ENCODE assay signal across 8 mouse cellular contexts in genomic region chr6:84588895-84589652, GRCm38 (mm10). TPM values are rescaled to one million over a fixed set of nuclear protein-coding genes. Genes with fewer than 3 reads are reported as not detected.
A peak's percentile ranks its signal among the peaks of the same experiment; 100 is the strongest.
DNase-seq lines count a peak whose midpoint lies in the region; ATAC-seq and TF ChIP-seq lines count a peak whose summit lies in the region.

No protein-coding gene starts in this region.

- ATAC-seq in heart, postnatal 0 days (ENCODE audit: insufficient read depth, low read depth), result no peak
- peak; percentile 26; the same call in 1 of the 2 replicates for ATAC-seq in midbrain, embryonic 11.5 days (ENCODE audit: low FRiP score)

- no peak for TF ChIP-seq CTCF in heart, postnatal 0 days (IDR thresholded peaks at IDR 0.05; ENCODE audit: low read depth)

- peak overlapping the region; percentile 91 for H3K4me2 ChIP-seq in heart, postnatal 0 days (ENCODE audit: low read depth, low read length)
- H3K4me2 ChIP-seq in midbrain, embryonic 11.5 days, result peak overlapping the region; percentile 88

- H3K9ac ChIP-seq in heart, postnatal 0 days (replicated peaks; ENCODE audit: low read depth, low read length), result no peak overlapping the region
- peak overlapping the region; percentile 49; the same call in 1 of the 2 replicates for H3K9ac ChIP-seq in midbrain, embryonic 11.5 days (ENCODE audit: low read length)

- H3K9me3 ChIP-seq in heart, postnatal 0 days (replicated peaks; ENCODE audit: control insufficient read depth, low read length), result no peaks in the 10 kb centered on the region
- H3K9me3 ChIP-seq in midbrain, embryonic 11.5 days (ENCODE audit: control insufficient read depth, low read length), result no peaks in the 10 kb centered on the region

- WGBS in heart, postnatal 0 days, result under 1% methylated on average over 48 of the region's 54 CpGs
- WGBS in midbrain, embryonic 11.5 days, result 2% methylated on average over 53 of the region's 54 CpGs

- H3K4me3 ChIP-seq in heart, postnatal 0 days (ENCODE audit: low read depth, low read length), result peak overlapping the region; percentile 58
- peak overlapping the region; percentile 45 for H3K4me3 ChIP-seq in midbrain, embryonic 11.5 days (ENCODE audit: low read depth, low read length)

- H3K27me3 ChIP-seq in heart, postnatal 0 days (ENCODE audit: control insufficient read depth, insufficient read depth, low read length), result peaks cover 61% of the 10 kb centered on the region
- H3K27me3 ChIP-seq in midbrain, embryonic 11.5 days (ENCODE audit: control insufficient read depth, insufficient read depth, low read length), result peaks cover 67% of the 10 kb centered on the region

- DNase-seq in right cerebral cortex, postnatal 4 days, result peak; percentile 53
- DNase-seq in right cerebral cortex, postnatal 36 days (ENCODE audit: low spot score in 2 of 2), result no peak
- DNase-seq in embryo, embryonic 11 days, result peak; percentile 84
- no peak for DNase-seq in heart, postnatal 0 days (ENCODE audit: low spot score)
- DNase-seq in kidney, postnatal 36 days, result peak; percentile 55 to 72
- DNase-seq in midbrain, embryonic 11.5 days (ENCODE audit: low spot score, missing footprints), result peak; percentile 95
- no peak for DNase-seq in B cell, adult 2 months
- no peak for DNase-seq in T-cell, adult 2 months (ENCODE audit: low spot score)

- H3K4me1 ChIP-seq in heart, postnatal 0 days (ENCODE audit: control insufficient read depth, insufficient read depth), result peaks cover 22% of the 10 kb centered on the region
- H3K4me1 ChIP-seq in midbrain, embryonic 11.5 days (ENCODE audit: control insufficient read depth, insufficient read depth, low read length), result peaks cover 38% of the 10 kb centered on the region

- no peak overlapping the region for H3K27ac ChIP-seq in heart, postnatal 0 days (ENCODE audit: low read depth)
- no peak overlapping the region for H3K27ac ChIP-seq in midbrain, embryonic 11.5 days (ENCODE audit: low read depth, low read length)

- no peaks in the 10 kb centered on the region for H3K36me3 ChIP-seq in heart, postnatal 0 days (replicated peaks; ENCODE audit: control insufficient read depth, insufficient read depth, low read length)
- H3K36me3 ChIP-seq in midbrain, embryonic 11.5 days (ENCODE audit: control insufficient read depth, insufficient read depth, low read length), result no peaks in the 10 kb centered on the region

- TF ChIP-seq EP300 in heart, postnatal 0 days (IDR thresholded peaks at IDR 0.05; ENCODE audit: low read depth), result no peak

RNA-seq across cellular contexts. Expression of gene Cyp26b1, which starts 4.6 kb away (rescaled TPM):
- 2.9 TPM in 1 of 2 replicates, not detected in the other for total RNA-seq in heart, postnatal 0 days (2014; rRNA removed; ENCODE audit: low replicate concordance)
- 0.40 and 0.46 TPM in 2 replicates for polyA plus RNA-seq in heart, postnatal 0 days (2015; fragmentation: Nextera tagmentation; extraction: Ambion mirVana)
- polyA plus RNA-seq in midbrain, embryonic 11.5 days (2014; fragmentation: Nextera tagmentation; extraction: Ambion mirVana), result 3.1 and 3.7 TPM in 2 replicates

Comparison
In these comparisons a context has a peak if more than half of its experiments do, and no peak if none do; other contexts are left out.
1. DNase-seq: peak in right cerebral cortex, postnatal 4 days (single experiment), embryo, embryonic 11 days (single experiment), kidney, postnatal 36 days (2 of 2) and midbrain, embryonic 11.5 days (single experiment); none in right cerebral cortex, postnatal 36 days (0 of 2), heart, postnatal 0 days (single experiment), B cell, adult 2 months (0 of 2) and T-cell, adult 2 months (single experiment).